Mouse (Mus musculus): ENCODE results near the gene Nde1. TPM values are rescaled to one million over a fixed set of nuclear protein-coding genes. Genes with fewer than 3 reads are reported as not detected.

The Nde1 gene
- polyA plus RNA-seq, 2 experiments = 41.8 to 43.3 TPM

GRCm38 (mm10) chr16:14215156-14215555 lies 52.1 kb downstream of the Nde1 start:
- no peak for DNase-seq (ENCODE audit: low read depth in 3 of 3, low spot score in 3 of 3)
- no peaks in the 10 kb centered on the region for H3K4me1 ChIP-seq (replicated peaks; ENCODE audit: control insufficient read depth in 2 of 2, insufficient read depth in 2 of 2, low read length in 1 of 2)
- H3K27me3 ChIP-seq (ENCODE audit: control insufficient read depth, insufficient read depth, low read length) = no peaks in the 10 kb centered on the region
- TF ChIP-seq CTCF (IDR thresholded peaks at IDR 0.05; ENCODE audit: low read depth) = no peak
- TF ChIP-seq EP300 (IDR thresholded peaks at IDR 0.05; ENCODE audit: low read depth) = no peak
- WGBS (ENCODE audit: insufficient replicate concordance) = 68% methylated on average over 3 of the region's 3 CpGs
- H3K36me3 ChIP-seq (replicated peaks; ENCODE audit: control insufficient read depth, insufficient read depth, low read depth) = no peaks in the 10 kb centered on the region
- H3K4me3 ChIP-seq (ENCODE audit: insufficient read depth in 1 of 2, low read depth in 2 of 2, low read length in 2 of 2) = no peak overlapping the region
- H3K27ac ChIP-seq = no peak overlapping the region
- no peak overlapping the region for H3K4me2 ChIP-seq (ENCODE audit: low read depth)
- ATAC-seq (ENCODE audit: insufficient read depth) = no peak
- H3K9me3 ChIP-seq (ENCODE audit: control insufficient read depth, low read length) = no peaks in the 10 kb centered on the region
- H3K9ac ChIP-seq (replicated peaks) = no peak overlapping the region

DNA sequence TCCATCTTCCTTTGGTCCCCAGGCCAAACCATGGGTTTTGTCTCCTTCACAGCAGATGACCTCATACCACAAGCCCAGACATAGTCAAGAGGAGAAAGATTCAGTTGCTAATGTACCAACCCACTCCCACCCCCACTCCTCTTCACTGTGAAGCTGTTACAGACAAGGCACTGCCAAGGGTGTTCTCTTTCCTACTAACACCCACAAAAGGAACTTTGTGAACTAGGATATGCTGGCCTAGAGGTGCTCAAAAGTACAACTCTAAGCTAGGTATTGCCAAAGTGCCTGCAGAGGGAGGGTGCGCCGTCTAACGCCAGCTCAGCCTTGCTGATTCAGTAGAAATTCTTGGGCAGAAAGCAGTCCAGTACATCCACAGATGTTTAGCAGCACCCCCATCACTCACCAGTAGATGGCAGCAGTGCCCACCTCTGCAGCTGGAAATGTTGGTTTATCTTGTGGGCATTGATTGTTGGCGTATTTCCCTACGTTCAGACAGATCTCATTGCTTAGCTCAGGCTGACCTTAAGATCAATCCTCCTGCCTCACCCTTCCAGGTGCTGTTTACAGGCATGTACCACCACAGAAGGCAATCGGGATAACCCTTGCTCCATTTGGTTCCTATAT lies 74.1 kb downstream of the Nde1 start:
- H3K4me3 ChIP-seq (ENCODE audit: insufficient read depth in 1 of 2, low read depth in 2 of 2, low read length in 2 of 2) = no peak overlapping the region
- 14% methylated on average over 6 of the region's 6 CpGs for WGBS (ENCODE audit: insufficient replicate concordance)
- no peaks in the 10 kb centered on the region for H3K27me3 ChIP-seq (ENCODE audit: control insufficient read depth, insufficient read depth, low read length)
- ATAC-seq (ENCODE audit: insufficient read depth) (no peak), DNase-seq (ENCODE audit: low read depth in 3 of 3, low spot score in 3 of 3) (peak; percentile 13 to 39 (median 35))
- TF ChIP-seq CTCF (IDR thresholded peaks at IDR 0.05; ENCODE audit: low read depth) (peak; percentile 97), EP300 (IDR thresholded peaks at IDR 0.05; ENCODE audit: low read depth) (no peak)
- no peak overlapping the region for H3K4me2 ChIP-seq (ENCODE audit: low read depth)
- H3K36me3 ChIP-seq (replicated peaks; ENCODE audit: control insufficient read depth, insufficient read depth, low read depth) = no peaks in the 10 kb centered on the region
- no peak overlapping the region for H3K27ac ChIP-seq
- H3K9ac ChIP-seq (replicated peaks) = no peak overlapping the region
- H3K9me3 ChIP-seq (ENCODE audit: control insufficient read depth, low read length) = no peaks in the 10 kb centered on the region
- H3K4me1 ChIP-seq (replicated peaks; ENCODE audit: control insufficient read depth in 2 of 2, insufficient read depth in 2 of 2, low read length in 1 of 2) = no peaks in the 10 kb centered on the region

- no peaks in the 10 kb centered on the region for H3K4me1 ChIP-seq (replicated peaks; ENCODE audit: control insufficient read depth in 2 of 2, insufficient read depth in 2 of 2, low read length in 1 of 2)
- 64% methylated on average over 3 of the region's 3 CpGs for WGBS (ENCODE audit: insufficient replicate concordance)
- no peak overlapping the region for H3K4me3 ChIP-seq (ENCODE audit: insufficient read depth in 1 of 2, low read depth in 2 of 2, low read length in 2 of 2)
- H3K4me2 ChIP-seq (ENCODE audit: low read depth) = no peak overlapping the region
- no peak overlapping the region for H3K9ac ChIP-seq (replicated peaks)
- H3K9me3 ChIP-seq (ENCODE audit: control insufficient read depth, low read length) = no peaks in the 10 kb centered on the region
- DNase-seq (ENCODE audit: low read depth in 3 of 3, low spot score in 3 of 3) = no peak
- H3K27me3 ChIP-seq (ENCODE audit: control insufficient read depth, insufficient read depth, low read length) = no peaks in the 10 kb centered on the region
- no peak overlapping the region for H3K27ac ChIP-seq
- H3K36me3 ChIP-seq (replicated peaks; ENCODE audit: control insufficient read depth, insufficient read depth, low read depth) = no peaks in the 10 kb centered on the region
- no peak for TF ChIP-seq CTCF (IDR thresholded peaks at IDR 0.05; ENCODE audit: low read depth)
- no peak for TF ChIP-seq EP300 (IDR thresholded peaks at IDR 0.05; ENCODE audit: low read depth)
- no peak for ATAC-seq (ENCODE audit: insufficient read depth)
These were observed 79.0 kb downstream of the Nde1 start for GRCm38 (mm10) chr16:14242059-14242458.

MicroRNA genes within 50 kb of the gene (microRNA counts, 519-probe panel; counts per million panel counts)
- microRNA mmu-miR-484 = 5,578 counts per million, percentile 34 among the panel's probes with 10 or more counts

Small RNAs within 50 kb of the gene (microRNA-seq; reads per million reads assigned to microRNA genes)
- gene Gm27671 = not detected
- 2,828 reads per million, percentile 83 among the genes with 10 or more reads in this experiment for gene Mir484

Other genes starting within 250 kb of the Nde1 start
- gene 2900011O08Rik, start 176.7 kb upstream of the Nde1 start, polyA plus RNA-seq (2012; rRNA removed) = 0.11 and 0.18 TPM in 2 replicates
- gene 2900011O08Rik, start 176.7 kb upstream of the Nde1 start, polyA plus RNA-seq (2014; fragmentation: Nextera tagmentation; extraction: Ambion mirVana) = 0.08 TPM in 1 of 2 replicates, not detected in the other
- 0.08 and 0.39 TPM in 2 replicates for gene Ifitm7, start 176.4 kb upstream of the Nde1 start, polyA plus RNA-seq (2012; rRNA removed)
- gene Ifitm7, start 176.4 kb upstream of the Nde1 start, polyA plus RNA-seq (2014; fragmentation: Nextera tagmentation; extraction: Ambion mirVana) = 0.09 TPM in 1 of 2 replicates, not detected in the other
- 4.2 and 4.7 TPM in 2 replicates for gene Marf1, start 76 bp downstream of the Nde1 start, polyA plus RNA-seq (2012; rRNA removed)
- gene Marf1, start 76 bp downstream of the Nde1 start, polyA plus RNA-seq (2014; fragmentation: Nextera tagmentation; extraction: Ambion mirVana) = 5.9 and 6.3 TPM in 2 replicates
- 0.41 and 0.46 TPM in 2 replicates for gene Myh11, start 128.1 kb downstream of the Nde1 start, polyA plus RNA-seq (2012; rRNA removed)
- gene Myh11, start 128.1 kb downstream of the Nde1 start, polyA plus RNA-seq (2014; fragmentation: Nextera tagmentation; extraction: Ambion mirVana) = 0.24 and 0.32 TPM in 2 replicates
- 18.5 and 23.7 TPM in 2 replicates for gene Fopnl, start 154.1 kb downstream of the Nde1 start, polyA plus RNA-seq (2012; rRNA removed)
- gene Fopnl, start 154.1 kb downstream of the Nde1 start, polyA plus RNA-seq (2014; fragmentation: Nextera tagmentation; extraction: Ambion mirVana) = 66.6 and 72.4 TPM in 2 replicates
- 1.9 and 2.4 TPM in 2 replicates for gene Abcc1, start 198.3 kb downstream of the Nde1 start, polyA plus RNA-seq (2012; rRNA removed)
- 1.9 and 3.0 TPM in 2 replicates for gene Abcc1, start 198.3 kb downstream of the Nde1 start, polyA plus RNA-seq (2014; fragmentation: Nextera tagmentation; extraction: Ambion mirVana)